Mouse (Mus musculus) stomach, embryonic 14.5 days (tissue): Measurements from ENCODE around the gene Myh7. TPM values are rescaled to one million over a fixed set of nuclear protein-coding genes. Genes with fewer than 3 reads are reported as not detected.

Source experiments
- ATAC-seq: fragments of 200-750 bp; cut with Nextera tagmentation; 2 replicates; pipeline ENCODE4 v1.8.0; 2017; ENCODE audit warnings: low read depth, moderate TSS enrichment; ENCODE audit not compliant: insufficient number of reproducible peaks, insufficient read depth, low FRiP score
- H3K27ac ChIP-seq: fragments of 300-500 bp; sonication (generic); 2 replicates; pipeline ENCODE4 v1.5.1; 2014; ENCODE audit warnings: mild to moderate bottlenecking, low read length, moderate library complexity, mixed read lengths
- H3K27me3 ChIP-seq: fragments of 300-500 bp; sonication (generic); 2 replicates; pipeline ENCODE4 v1.6.1; 2014; ENCODE audit warnings: low read length, control low read depth, mixed read lengths; ENCODE audit not compliant: control insufficient read depth, insufficient read depth
- H3K36me3 ChIP-seq: fragments of 300-500 bp; sonication (generic); 2 replicates; pipeline ENCODE4 v1.6.1; 2014; ENCODE audit warnings: mild to moderate bottlenecking, control low read depth, low read length, moderate library complexity, mixed read lengths; ENCODE audit not compliant: control insufficient read depth, insufficient read depth
- H3K4me1 ChIP-seq: fragments of 300-500 bp; sonication (generic); 2 replicates; pipeline ENCODE4 v1.6.1; 2014; ENCODE audit warnings: low read length, control low read depth, mixed read lengths; ENCODE audit not compliant: control insufficient read depth, insufficient read depth
- H3K4me2 ChIP-seq: fragments of 300-500 bp; sonication (generic); replicated peaks from 2 replicates; pipeline ENCODE4 v1.6.1; 2014; ENCODE audit warnings: low read depth, low read length, control low read depth
- H3K4me3 ChIP-seq: fragments of 300-500 bp; sonication (generic); 2 replicates; pipeline ENCODE4 v1.5.1; 2014; ENCODE audit warnings: low read depth, low read length, control low read depth
- H3K9ac ChIP-seq: fragments of 300-500 bp; sonication (generic); replicated peaks from 2 replicates; pipeline ENCODE4 v1.6.1; 2014; ENCODE audit warnings: low read depth, mild to moderate bottlenecking, control low read depth, low read length, moderate library complexity, mixed read lengths
- H3K9me3 ChIP-seq: fragments of 300-500 bp; sonication (generic); 2 replicates; pipeline ENCODE4 v1.6.1; 2016; ENCODE audit warnings: low read depth, low read length, control low read depth; ENCODE audit not compliant: control insufficient read depth
- WGBS: fragments of 180-500 bp; shearing (Covaris S2); extraction: QIAGEN DNeasy Blood & Tissue Kit; methylation state at CpG from one replicate; pipeline ENCODE4 v1.1.7; 2014; 5-methylcytosine and 5-hydroxymethylcytosine counted together
- microRNA counts: library from miRNA; unstranded; fragments of <30 nt; microRNA quantifications from one replicate; lab custom pipeline; 2016
- microRNA-seq: library from miRNA; unstranded; fragments of <30 nt; microRNA quantifications from one replicate; pipeline ENCODE4, GENCODE M21; 2016
- polyA plus RNA-seq: library from polyadenylated mRNA; unstranded; fragments of >200 nt; fragmentation: Nextera tagmentation; extraction: Ambion mirVana; gene quantifications from 2 replicates; pipeline ENCODE4 v1.2.1, GENCODE M21; 2014

Myh7 gene
- polyA plus RNA-seq, 1 experiment from 2014 or later, result 5.9 TPM

GRCm38 (mm10) chr14:54929801-54930200 is 64.6 kb downstream of the Myh7 start:
- Histone ChIP-seq H3K9ac (no peak overlapping the region), H3K4me1 (peaks cover 19% of the 10 kb centered on the region), H3K27ac (no peak overlapping the region), H3K4me2 (no peak overlapping the region), H3K9me3 (no peaks in the 10 kb centered on the region), H3K4me3 (no peak overlapping the region), H3K27me3 (no peaks in the 10 kb centered on the region), H3K36me3 (no peaks in the 10 kb centered on the region)
- WGBS, result 57% methylated on average over 5 of the region's 5 CpGs
- no peak for ATAC-seq

- Histone ChIP-seq H3K9ac (peak overlapping the region; percentile 98), H3K4me2 (peak overlapping the region; percentile 86), H3K27ac (peak overlapping the region; percentile 100), H3K9me3 (no peaks in the 10 kb centered on the region), H3K36me3 (peaks cover 4% of the 10 kb centered on the region; the same call in 1 of the 2 replicates), H3K4me3 (peak overlapping the region; percentile 64), H3K27me3 (no peaks in the 10 kb centered on the region), H3K4me1 (peaks cover 25% of the 10 kb centered on the region)
- 8% methylated on average over 7 of the region's 7 CpGs for WGBS
- no peak for ATAC-seq
Measured at GRCm38 (mm10) chr14:54927296-54927695, 67.1 kb downstream of the Myh7 start.

GRCm38 (mm10) chr14:54926401-54927158 is 67.8 kb downstream of the Myh7 start:
- peak overlapping the region; percentile 64 for H3K4me3 ChIP-seq
- ATAC-seq, result peak; percentile 84
- H3K9me3 ChIP-seq, result 0 out of 2 replicates have a peak, but pooled peaks cover 4% of the 10 kb centered on the region
- peaks cover 4% of the 10 kb centered on the region for H3K36me3 ChIP-seq
- peak overlapping the region; percentile 86 for H3K4me2 ChIP-seq
- peaks cover 24% of the 10 kb centered on the region for H3K4me1 ChIP-seq
- peak overlapping the region; percentile 98 for H3K9ac ChIP-seq
- H3K27ac ChIP-seq, result peak overlapping the region; percentile 100
- no peaks in the 10 kb centered on the region for H3K27me3 ChIP-seq
- WGBS, result under 1% methylated on average over 42 of the region's 58 CpGs

- Histone ChIP-seq H3K4me2 (peak within 1 kb of the TSS; percentile 86), H3K27ac (peak within 1 kb of the TSS; percentile 100), H3K9ac (peak within 1 kb of the TSS; percentile 98), H3K4me3 (peak within 1 kb of the TSS; percentile 64), H3K4me1 (peaks cover 22% of the 10 kb centered on the region), H3K9me3 (peaks cover 6% of the 10 kb centered on the region; the same call in 1 of the 2 replicates), H3K27me3 (no peaks in the 10 kb centered on the region), H3K36me3 (peaks cover 13% of the 10 kb centered on the region)
- ATAC-seq, result peak; percentile 29; the same call in 1 of the 2 replicates
- WGBS, result 2% methylated on average over 57 of the region's 57 CpGs
Measured at GRCm38 (mm10) chr14:54925349-54926342, 68.8 kb downstream of the Myh7 start, which contains the start of gene Efs. Gene Efs (minus strand): TSS chr14:54926126.

GRCm38 (mm10) chr14:54924641-54925348 is 69.6 kb downstream of the Myh7 start:
- Histone ChIP-seq H3K4me3 (peak overlapping the region; percentile 64), H3K36me3 (peaks cover 22% of the 10 kb centered on the region), H3K4me1 (peaks cover 22% of the 10 kb centered on the region), H3K27ac (peak overlapping the region; percentile 100), H3K9me3 (peaks cover 6% of the 10 kb centered on the region; the same call in 1 of the 2 replicates), H3K9ac (peak overlapping the region; percentile 98), H3K4me2 (peak overlapping the region; percentile 86), H3K27me3 (no peaks in the 10 kb centered on the region)
- peak; percentile 51 for ATAC-seq
- WGBS, result 14% methylated on average over 7 of the region's 7 CpGs

MicroRNAs encoded within 50 kb of the gene (microRNA counts, 519-probe panel; counts per million panel counts)
- microRNA mmu-miR-208a (lab: Ali Mortazavi, UCI) (1,377 counts per million, percentile 6 among the panel's probes with 10 or more counts), microRNA mmu-miR-208b (lab: Ali Mortazavi, UCI) (1,133 counts per million, percentile 4 among the panel's probes with 10 or more counts)

Small RNA genes within 50 kb of the gene (microRNA-seq; reads per million reads assigned to microRNA genes)
- gene Mir208a (2.9 reads per million, percentile 3 among the genes with 10 or more reads in this experiment), gene Mir208b (124 reads per million, percentile 51 among the genes with 10 or more reads in this experiment)

Other genes starting within 250 kb of the Myh7 start
- 5.4 and 5.8 TPM in 2 replicates for gene Slc7a8, start 212.7 kb downstream of the Myh7 start, polyA plus RNA-seq
- not detected in 2 replicates for gene Rnf212b, start 180.5 kb downstream of the Myh7 start, polyA plus RNA-seq
- 7.9 and 9.2 TPM in 2 replicates for gene Homez, start 123.7 kb downstream of the Myh7 start, polyA plus RNA-seq
- gene Ppp1r3e, start 117.1 kb downstream of the Myh7 start, polyA plus RNA-seq, result 2.8 and 2.9 TPM in 2 replicates
- 6.1 and 6.2 TPM in 2 replicates for gene Bcl2l2, start 111.2 kb downstream of the Myh7 start, polyA plus RNA-seq
- gene Gm20521, start 111.2 kb downstream of the Myh7 start, polyA plus RNA-seq, result not detected in 2 replicates
- gene Pabpn1, start 102.1 kb downstream of the Myh7 start, polyA plus RNA-seq, result 136 and 152 TPM in 2 replicates
- 44.9 and 51.3 TPM in 2 replicates for gene Slc22a17, start 81.5 kb downstream of the Myh7 start, polyA plus RNA-seq
- gene Efs, start 68.5 kb downstream of the Myh7 start, polyA plus RNA-seq, result 40.1 and 41.0 TPM in 2 replicates
- gene Il25, start 61.9 kb downstream of the Myh7 start, polyA plus RNA-seq, result 0.32 TPM in 1 of 2 replicates, not detected in the other
- 7.1 and 8.5 TPM in 2 replicates for gene Cmtm5, start 58.4 kb downstream of the Myh7 start, polyA plus RNA-seq
- 0.75 and 1.00 TPM in 2 replicates for gene Myh6, start 27.7 kb downstream of the Myh7 start, polyA plus RNA-seq
- gene Gm17428, start 17.7 kb downstream of the Myh7 start, polyA plus RNA-seq, result not detected in 2 replicates
- gene Ngdn, start 20.8 kb upstream of the Myh7 start, polyA plus RNA-seq, result 66.4 and 75.7 TPM in 2 replicates
- gene Zfhx2, start 97.7 kb upstream of the Myh7 start, polyA plus RNA-seq, result 6.0 and 6.6 TPM in 2 replicates
- gene Thtpa, start 100.2 kb upstream of the Myh7 start, polyA plus RNA-seq, result 19.8 and 25.0 TPM in 2 replicates
- 28.7 and 30.8 TPM in 2 replicates for gene Ap1g2, start 112.0 kb upstream of the Myh7 start, polyA plus RNA-seq
- gene Jph4, start 122.3 kb upstream of the Myh7 start, polyA plus RNA-seq, result 2.6 and 2.7 TPM in 2 replicates
- gene Dhrs2, start 227.4 kb upstream of the Myh7 start, polyA plus RNA-seq, result 0.19 and 0.41 TPM in 2 replicates